Mouse (Mus musculus): ENCODE data around the gene Kcnh4. TPM values are rescaled to one million over a fixed set of nuclear protein-coding genes. Genes with fewer than 3 reads are reported as not detected.

The Kcnh4 gene
- polyA plus RNA-seq, 1 experiment: not detected

DNA sequence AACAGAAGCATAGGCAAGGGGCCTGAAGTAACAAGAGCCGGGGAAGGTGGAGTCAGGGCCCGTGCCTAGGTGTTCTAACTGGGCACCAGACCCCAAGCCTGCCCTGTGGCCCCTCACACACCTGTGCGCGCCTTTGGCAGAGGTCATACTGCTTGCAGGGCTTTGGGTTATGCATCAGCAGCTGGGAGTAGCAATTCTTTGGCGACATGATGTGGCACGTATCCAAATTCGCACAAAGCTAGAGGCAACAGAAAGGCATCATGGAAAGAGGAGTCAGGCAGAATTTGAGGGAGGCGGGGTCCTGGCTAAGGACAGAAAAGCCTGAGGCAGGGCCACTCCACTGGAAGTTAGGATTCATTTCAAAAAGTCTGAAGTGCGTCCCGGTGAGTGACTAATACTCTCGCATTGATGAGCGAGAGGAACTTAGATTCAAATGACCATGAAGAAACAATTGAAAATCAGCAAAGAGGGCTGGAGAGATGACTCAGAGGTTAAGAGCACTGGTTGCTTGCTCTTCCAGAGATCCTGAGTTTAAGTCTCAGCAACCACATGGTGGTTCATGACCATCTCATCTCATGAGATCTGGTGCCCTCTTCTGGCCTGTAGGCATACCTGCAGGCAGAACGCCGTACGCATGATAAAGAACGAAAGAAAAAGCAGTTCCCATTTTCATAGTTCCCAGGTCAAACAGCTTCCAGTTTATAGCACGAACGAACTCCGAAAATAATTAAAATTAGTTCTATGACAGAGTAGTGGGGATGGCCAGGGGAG is 57.5 kb downstream of the Kcnh4 start:
- 29% methylated on average over 19 of the region's 19 CpGs for WGBS

GRCm38 (mm10) chr11:100701301-100701700 is 58.4 kb downstream of the Kcnh4 start:
- WGBS: 14% methylated on average over 14 of the region's 14 CpGs
- Histone ChIP-seq H3K4me3 (ENCODE audit: insufficient read depth, low read depth, low read length) (no peak overlapping the region), H3K27ac (ENCODE audit: insufficient read depth, low read depth, low read length) (no peak overlapping the region), H3K4me1 (ENCODE audit: control insufficient read depth, insufficient read depth, low read length) (peaks cover 4% of the 10 kb centered on the region; the same call in 1 of the 2 replicates)
- no peak for TF ChIP-seq POLR2A (IDR thresholded peaks at IDR 0.05; ENCODE audit: insufficient read depth, low read depth, low read length)
- no peak for TF ChIP-seq CTCF (IDR thresholded peaks at IDR 0.05; ENCODE audit: insufficient read depth, low read depth, low read length)

More for the DNA sequence above, 57.5 kb downstream of the Kcnh4 start:
- TF ChIP-seq POLR2A (IDR thresholded peaks at IDR 0.05; ENCODE audit: insufficient read depth, low read depth, low read length): no peak
- H3K4me1 ChIP-seq (ENCODE audit: control insufficient read depth, insufficient read depth, low read length): peaks cover 4% of the 10 kb centered on the region; the same call in 1 of the 2 replicates
- H3K4me3 ChIP-seq (ENCODE audit: insufficient read depth, low read depth, low read length): no peak overlapping the region
- no peak overlapping the region for H3K27ac ChIP-seq (ENCODE audit: insufficient read depth, low read depth, low read length)

GRCm38 (mm10) chr11:100700710-100701109 is 59.0 kb downstream of the Kcnh4 start:
- no peak for TF ChIP-seq POLR2A (IDR thresholded peaks at IDR 0.05; ENCODE audit: insufficient read depth, low read depth, low read length)
- TF ChIP-seq CTCF (IDR thresholded peaks at IDR 0.05; ENCODE audit: insufficient read depth, low read depth, low read length): no peak
- peaks cover 4% of the 10 kb centered on the region; the same call in 1 of the 2 replicates for H3K4me1 ChIP-seq (ENCODE audit: control insufficient read depth, insufficient read depth, low read length)
- no peak overlapping the region for H3K4me3 ChIP-seq (ENCODE audit: insufficient read depth, low read depth, low read length)
- H3K27ac ChIP-seq (ENCODE audit: insufficient read depth, low read depth, low read length): no peak overlapping the region
- 81% methylated on average over 3 of the region's 3 CpGs for WGBS

DNA sequence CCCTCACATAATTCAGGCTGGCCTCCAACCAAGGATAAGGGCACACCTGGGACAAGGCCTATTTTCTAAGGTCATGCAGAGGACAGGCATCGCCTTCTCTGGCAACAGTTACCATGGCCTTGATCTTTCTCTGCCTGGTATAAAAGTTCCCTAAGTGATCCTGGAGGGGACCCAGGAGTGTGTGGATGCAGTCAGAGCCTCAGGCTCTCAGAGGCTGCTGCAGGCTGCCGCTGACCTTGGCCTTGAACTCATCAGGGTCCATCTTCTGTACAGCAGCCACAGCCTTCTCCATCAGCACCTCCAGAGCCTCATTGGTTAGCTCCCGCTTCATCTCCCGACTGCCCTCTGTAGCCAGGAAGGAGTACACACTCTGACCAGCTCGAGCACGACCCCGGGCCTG is 61.8 kb downstream of the Kcnh4 start:
- Histone ChIP-seq H3K4me1 (ENCODE audit: control insufficient read depth, insufficient read depth, low read length) (peaks cover 4% of the 10 kb centered on the region; the same call in 1 of the 2 replicates), H3K27ac (ENCODE audit: insufficient read depth, low read depth, low read length) (no peak overlapping the region), H3K4me3 (ENCODE audit: insufficient read depth, low read depth, low read length) (no peak overlapping the region)
- WGBS: 85% methylated on average over 7 of the region's 7 CpGs
- TF ChIP-seq CTCF (IDR thresholded peaks at IDR 0.05; ENCODE audit: insufficient read depth, low read depth, low read length) (no peak), POLR2A (IDR thresholded peaks at IDR 0.05; ENCODE audit: insufficient read depth, low read depth, low read length) (no peak)

DNA sequence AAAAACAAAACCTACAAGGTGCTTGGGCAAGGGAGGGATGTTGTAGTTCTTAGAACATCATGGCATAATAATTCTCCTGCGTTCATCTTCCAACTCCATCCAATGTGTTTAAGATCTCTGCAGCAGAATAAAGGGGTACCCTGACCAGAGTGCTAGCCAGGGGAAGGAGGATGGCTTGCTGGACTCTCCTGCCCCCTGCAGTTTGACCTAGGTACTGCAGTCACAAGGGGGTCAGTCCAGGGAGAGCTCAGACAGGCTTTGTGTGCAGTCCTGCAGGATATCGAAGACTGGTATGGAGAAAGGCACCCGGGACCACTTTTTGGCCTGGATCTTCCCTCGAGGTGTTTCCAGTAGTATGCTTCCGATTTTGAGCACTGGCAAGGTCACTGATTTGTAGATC is 64.8 kb downstream of the Kcnh4 start:
- no peak overlapping the region for H3K4me3 ChIP-seq (ENCODE audit: insufficient read depth, low read depth, low read length)
- 0 out of 2 replicates have a peak, but pooled peaks cover 16% of the 10 kb centered on the region for H3K4me1 ChIP-seq (ENCODE audit: control insufficient read depth, insufficient read depth, low read length)
- 24% methylated on average over 5 of the region's 5 CpGs for WGBS
- no peak overlapping the region for H3K27ac ChIP-seq (ENCODE audit: insufficient read depth, low read depth, low read length)
- TF ChIP-seq CTCF (IDR thresholded peaks at IDR 0.05; ENCODE audit: insufficient read depth, low read depth, low read length) (peak; percentile 88), POLR2A (IDR thresholded peaks at IDR 0.05; ENCODE audit: insufficient read depth, low read depth, low read length) (no peak)

- Histone ChIP-seq H3K4me1 (ENCODE audit: control insufficient read depth, insufficient read depth, low read length) (0 out of 2 replicates have a peak, but pooled peaks cover 16% of the 10 kb centered on the region), H3K27ac (ENCODE audit: insufficient read depth, low read depth, low read length) (no peak overlapping the region), H3K4me3 (ENCODE audit: insufficient read depth, low read depth, low read length) (no peak overlapping the region)
- TF ChIP-seq POLR2A (IDR thresholded peaks at IDR 0.05; ENCODE audit: insufficient read depth, low read depth, low read length) (no peak), CTCF (IDR thresholded peaks at IDR 0.05; ENCODE audit: insufficient read depth, low read depth, low read length) (no peak)
- WGBS: 55% methylated on average over 5 of the region's 5 CpGs
These were observed 66.6 kb downstream of the Kcnh4 start for GRCm38 (mm10) chr11:100693154-100693553.

DNA sequence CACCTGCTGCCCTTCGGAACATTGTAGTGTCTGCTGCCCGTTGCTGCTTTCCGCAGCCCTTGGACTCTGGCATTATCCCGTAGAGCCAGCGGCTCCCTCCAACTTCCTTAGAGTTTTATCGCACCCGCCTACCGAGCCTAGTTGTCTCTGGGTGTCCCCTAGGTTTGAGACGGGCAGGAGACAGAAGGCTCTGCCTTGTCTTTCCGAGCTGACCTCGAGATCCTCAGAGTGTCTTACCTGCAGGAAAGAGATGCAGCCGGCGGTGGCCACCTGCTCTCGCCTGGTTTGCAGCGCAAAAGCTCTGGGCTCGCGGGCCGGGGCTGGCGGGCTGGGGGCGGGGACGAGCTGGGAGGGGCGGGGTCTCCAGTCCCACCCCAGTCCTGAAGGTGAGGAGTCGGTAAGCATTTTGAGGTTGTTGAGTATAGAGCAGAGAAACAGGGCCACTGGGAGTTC is 67.6 kb downstream of the Kcnh4 start, which contains the start of gene Zfp385c:
Zfp385c (minus strand) TSS at position 292 of the 453 bp plus-strand sequence.
- TF ChIP-seq POLR2A (IDR thresholded peaks at IDR 0.05; ENCODE audit: insufficient read depth, low read depth, low read length): no peak
- no peak for TF ChIP-seq CTCF (IDR thresholded peaks at IDR 0.05; ENCODE audit: insufficient read depth, low read depth, low read length)
- Histone ChIP-seq H3K27ac (ENCODE audit: insufficient read depth, low read depth, low read length) (no peak within 1 kb of the TSS), H3K4me1 (ENCODE audit: control insufficient read depth, insufficient read depth, low read length) (0 out of 2 replicates have a peak, but pooled peaks cover 16% of the 10 kb centered on the region), H3K4me3 (ENCODE audit: insufficient read depth, low read depth, low read length) (no peak within 1 kb of the TSS)
- 19% methylated on average over 23 of the region's 23 CpGs for WGBS

- TF ChIP-seq CTCF (IDR thresholded peaks at IDR 0.05; ENCODE audit: insufficient read depth, low read depth, low read length) (no peak), POLR2A (IDR thresholded peaks at IDR 0.05; ENCODE audit: insufficient read depth, low read depth, low read length) (no peak)
- H3K27ac ChIP-seq (ENCODE audit: insufficient read depth, low read depth, low read length): no peak overlapping the region
- whole genome bisulfite sequencing: 58% methylated on average over 7 of the region's 7 CpGs
- H3K4me1 ChIP-seq (ENCODE audit: control insufficient read depth, insufficient read depth, low read length): 0 out of 2 replicates have a peak, but pooled peaks cover 16% of the 10 kb centered on the region
- H3K4me3 ChIP-seq (ENCODE audit: insufficient read depth, low read depth, low read length): no peak overlapping the region
These were observed 69.4 kb downstream of the Kcnh4 start for GRCm38 (mm10) chr11:100690389-100690788.

Other genes starting within 250 kb of the Kcnh4 start
- not detected in 2 replicates for gene Acly, start 231.9 kb downstream of the Kcnh4 start, polyA plus RNA-seq (2012; ENCODE audit: insufficient read depth, insufficient read length, low replicate concordance, missing spikeins)
- gene Ttc25, start 214.3 kb downstream of the Kcnh4 start, polyA plus RNA-seq (2012; ENCODE audit: insufficient read depth, insufficient read length, low replicate concordance, missing spikeins): not detected in 2 replicates
- gene Cnp, start 185.0 kb downstream of the Kcnh4 start, polyA plus RNA-seq (2012; ENCODE audit: insufficient read depth, insufficient read length, low replicate concordance, missing spikeins): not detected in 2 replicates
- gene Nkiras2, start 140.7 kb downstream of the Kcnh4 start, polyA plus RNA-seq (2012; ENCODE audit: insufficient read depth, insufficient read length, low replicate concordance, missing spikeins): not detected in 2 replicates
- gene Dnajc7, start 139.8 kb downstream of the Kcnh4 start, polyA plus RNA-seq (2012; ENCODE audit: insufficient read depth, insufficient read length, low replicate concordance, missing spikeins): 670 TPM in 1 of 2 replicates, not detected in the other
- gene Zfp385c, start 67.5 kb downstream of the Kcnh4 start, polyA plus RNA-seq (2012; ENCODE audit: insufficient read depth, insufficient read length, low replicate concordance, missing spikeins): not detected in 2 replicates
- not detected in 2 replicates for gene Dhx58, start 55.7 kb downstream of the Kcnh4 start, polyA plus RNA-seq (2012; ENCODE audit: insufficient read depth, insufficient read length, low replicate concordance, missing spikeins)
- gene Kat2a, start 47.5 kb downstream of the Kcnh4 start, polyA plus RNA-seq (2012; ENCODE audit: insufficient read depth, insufficient read length, low replicate concordance, missing spikeins): not detected in 2 replicates
- not detected in 2 replicates for gene Hspb9, start 46.1 kb downstream of the Kcnh4 start, polyA plus RNA-seq (2012; ENCODE audit: insufficient read depth, insufficient read length, low replicate concordance, missing spikeins)
- not detected in 2 replicates for gene Rab5c, start 21.7 kb downstream of the Kcnh4 start, polyA plus RNA-seq (2012; ENCODE audit: insufficient read depth, insufficient read length, low replicate concordance, missing spikeins)
- not detected in 2 replicates for gene Hcrt, start 3.0 kb upstream of the Kcnh4 start, polyA plus RNA-seq (2012; ENCODE audit: insufficient read depth, insufficient read length, low replicate concordance, missing spikeins)
- not detected in 2 replicates for gene Ghdc, start 11.0 kb upstream of the Kcnh4 start, polyA plus RNA-seq (2012; ENCODE audit: insufficient read depth, insufficient read length, low replicate concordance, missing spikeins)
- gene Stat5b, start 90.8 kb upstream of the Kcnh4 start, polyA plus RNA-seq (2012; ENCODE audit: insufficient read depth, insufficient read length, low replicate concordance, missing spikeins): 121 TPM in 1 of 2 replicates, not detected in the other
- gene Stat5a, start 99.4 kb upstream of the Kcnh4 start, polyA plus RNA-seq (2012; ENCODE audit: insufficient read depth, insufficient read length, low replicate concordance, missing spikeins): not detected in 2 replicates
- not detected in 2 replicates for gene Stat3, start 179.6 kb upstream of the Kcnh4 start, polyA plus RNA-seq (2012; ENCODE audit: insufficient read depth, insufficient read length, low replicate concordance, missing spikeins)
- not detected in 2 replicates for gene Cavin1, start 210.9 kb upstream of the Kcnh4 start, polyA plus RNA-seq (2012; ENCODE audit: insufficient read depth, insufficient read length, low replicate concordance, missing spikeins)
- gene Atp6v0a1, start 249.5 kb upstream of the Kcnh4 start, polyA plus RNA-seq (2012; ENCODE audit: insufficient read depth, insufficient read length, low replicate concordance, missing spikeins): 524 TPM in 1 of 2 replicates, not detected in the other